Comparison of ENCODE assay signal across 19 mouse cellular contexts in the genomic region with DNA sequence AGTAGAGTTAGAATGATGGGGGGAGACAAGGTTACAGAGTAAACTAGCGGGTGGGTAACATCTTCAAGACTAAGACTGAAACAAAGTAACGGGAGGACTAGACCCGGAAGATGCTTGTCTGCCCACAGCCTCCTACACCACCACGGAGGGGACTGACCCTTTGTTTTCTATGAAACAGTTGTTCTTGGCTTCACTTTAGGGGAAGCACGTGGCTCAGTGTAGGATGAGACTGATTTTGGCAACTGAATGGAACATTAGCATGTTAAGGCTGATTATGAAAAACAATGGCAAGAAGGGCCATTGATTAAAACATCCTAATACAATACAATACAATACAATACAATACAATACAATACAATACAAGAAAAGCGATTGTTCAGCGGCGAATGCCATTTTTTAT.
A peak's percentile ranks its signal among the peaks of the same experiment; 100 is the strongest.
DNase-seq lines count a peak whose midpoint lies in the region; ATAC-seq and TF ChIP-seq lines count a peak whose summit lies in the region.
"Had no signal": no experiment of that assay in that cellular context is flagged by ENCODE, and none has a peak within 500 bp of the region (broad histone marks: within the 10 kb centered on the region; RNA-seq: fewer than 3 reads in every experiment).

No protein-coding gene starts in this region.

- H3K4me2 ChIP-seq in hindbrain, embryonic 11.5 days (replicated peaks; ENCODE audit: low read depth, low read length) = no peak overlapping the region
- H3K4me2 ChIP-seq: heart, embryonic 12.5 days; hindbrain, embryonic 12.5 days had no signal

- no peak overlapping the region for H3K4me3 ChIP-seq in cortical plate, adult 2 months (ENCODE audit: insufficient read depth, low read length)
- no peak overlapping the region for H3K4me3 ChIP-seq in hindbrain, embryonic 11.5 days (ENCODE audit: low read depth, low read length)
- H3K4me3 ChIP-seq: embryonic facial prominence, embryonic 10.5 days; heart, embryonic 12.5 days; hindbrain, embryonic 12.5 days had no signal

- ATAC-seq in frontal cortex, adult (ENCODE audit: low TSS enrichment) = peak; percentile 55; the same call in 1 of the 2 replicates
- ATAC-seq in hindbrain, embryonic 11.5 days (ENCODE audit: low FRiP score) = no peak
- ATAC-seq: hindbrain, embryonic 16.5 days; inflammation-experienced regulatory T-cells, adult 6 months; intestine, postnatal 0 days had no signal

- no peak for DNase-seq in frontal cortex, postnatal 14 days (ENCODE audit: low spot score in 2 of 2)
- DNase-seq in layer of hippocampus, adult 9-11 months = peak; percentile 54
- no peak for DNase-seq in layer of hippocampus, postnatal 10 days (ENCODE audit: low spot score in 2 of 2)
- DNase-seq in hindbrain, embryonic 11.5 days (ENCODE audit: low spot score) = no peak
- DNase-seq: adrenal gland, adult 8-10 months; cerebellum, adult 18-20 months; cerebellum, adult 9-11 months; cerebellum, postnatal 36 days; gastrocnemius, postnatal 14 days; heart, postnatal 36 days had no signal

- TF ChIP-seq CTCF in cortical plate, adult 2 months (IDR thresholded peaks at IDR 0.05; ENCODE audit: extremely low read depth, insufficient read depth, low read length) = no peak

- H3K4me1 ChIP-seq in cortical plate, adult 2 months (ENCODE audit: control insufficient read depth, insufficient read depth, low read length) = no peaks in the 10 kb centered on the region
- no peaks in the 10 kb centered on the region for H3K4me1 ChIP-seq in hindbrain, embryonic 11.5 days (replicated peaks; ENCODE audit: control insufficient read depth, insufficient read depth, low read length)
- H3K4me1 ChIP-seq: embryonic facial prominence, embryonic 10.5 days had no signal

- 65% methylated on average over 8 of the region's 8 CpGs for WGBS in hindbrain, embryonic 11.5 days

- no peak overlapping the region for H3K9ac ChIP-seq in hindbrain, embryonic 11.5 days (ENCODE audit: low read depth, low read length)
- H3K9ac ChIP-seq: heart, embryonic 12.5 days; hindbrain, embryonic 12.5 days had no signal

- no peaks in the 10 kb centered on the region for H3K36me3 ChIP-seq in hindbrain, embryonic 11.5 days (ENCODE audit: control insufficient read depth, insufficient read depth, low read length)
- H3K36me3 ChIP-seq: embryonic facial prominence, embryonic 10.5 days; G1E; heart, embryonic 12.5 days; hindbrain, embryonic 12.5 days had no signal

- no peak for TF ChIP-seq POLR2A in cortical plate, adult 2 months (IDR thresholded peaks at IDR 0.05; ENCODE audit: extremely low read depth, insufficient read depth, low read length)

- no peaks in the 10 kb centered on the region for H3K9me3 ChIP-seq in hindbrain, embryonic 11.5 days (ENCODE audit: control insufficient read depth, low read length)
- H3K9me3 ChIP-seq: embryonic facial prominence, embryonic 10.5 days; heart, embryonic 12.5 days; hindbrain, embryonic 12.5 days had no signal

- no peaks in the 10 kb centered on the region for H3K27me3 ChIP-seq in hindbrain, embryonic 11.5 days (ENCODE audit: control insufficient read depth, insufficient read depth, low read length)
- H3K27me3 ChIP-seq: heart, embryonic 12.5 days; hindbrain, embryonic 12.5 days had no signal

- H3K27ac ChIP-seq in cortical plate, adult 2 months (ENCODE audit: insufficient read depth, low read length) = peak overlapping the region; percentile 91
- H3K27ac ChIP-seq in hindbrain, embryonic 11.5 days (ENCODE audit: low read depth, low read length) = no peak overlapping the region
- H3K27ac ChIP-seq: embryonic facial prominence, embryonic 10.5 days; hindbrain, embryonic 12.5 days had no signal
